Mouse (Mus musculus): ENCODE results near the gene Col7a1.

Col7a1 gene

GRCm38 (mm10) chr9:108936418-108937364 lies 16.7 kb upstream of the Col7a1 start, which contains the start of gene Uqcrc1:
TSS of gene Uqcrc1 (plus strand) at chr9:108936633.
- Histone ChIP-seq H3K4me1 (replicated peaks; ENCODE audit: low read depth, low read length) (peaks cover 23% of the 10 kb centered on the region), H3K4me3 (replicated peaks; ENCODE audit: low read length) (peak within 1 kb of the TSS; percentile 98), H3K27me3 (ENCODE audit: insufficient read depth, low read length) (no peaks in the 10 kb centered on the region), H3K9me3 (ENCODE audit: low read length) (no peaks in the 10 kb centered on the region), H3K36me3 (ENCODE audit: insufficient read depth, low read length) (peaks cover 38% of the 10 kb centered on the region)
- TF ChIP-seq NANOG (IDR thresholded peaks at IDR 0.05; ENCODE audit: borderline replicate concordance, low read length) (no peak), CTCF (conservative IDR thresholded peaks at IDR 0.05; ENCODE audit: low read length) (peak; percentile 56)

- TF ChIP-seq NANOG (IDR thresholded peaks at IDR 0.05; ENCODE audit: borderline replicate concordance, low read length) (no peak), CTCF (conservative IDR thresholded peaks at IDR 0.05; ENCODE audit: low read length) (no peak), POU5F1 (IDR thresholded peaks at IDR 0.05; ENCODE audit: borderline replicate concordance, low read length) (no peak)
- Histone ChIP-seq H3K4me1 (replicated peaks; ENCODE audit: low read depth, low read length) (peaks cover 52% of the 10 kb centered on the region), H3K9me3 (ENCODE audit: low read length) (no peaks in the 10 kb centered on the region), H3K36me3 (ENCODE audit: insufficient read depth, low read length) (peaks cover 97% of the 10 kb centered on the region), H3K4me3 (replicated peaks; ENCODE audit: low read length) (no peak overlapping the region), H3K27me3 (ENCODE audit: insufficient read depth, low read length) (no peaks in the 10 kb centered on the region)
Measured at GRCm38 (mm10) chr9:108945111-108945510, 8.3 kb upstream of the Col7a1 start.

GRCm38 (mm10) chr9:108945608-108946007 lies 7.8 kb upstream of the Col7a1 start:
- TF ChIP-seq NANOG (IDR thresholded peaks at IDR 0.05; ENCODE audit: borderline replicate concordance, low read length) (no peak), POU5F1 (IDR thresholded peaks at IDR 0.05; ENCODE audit: borderline replicate concordance, low read length) (no peak), CTCF (conservative IDR thresholded peaks at IDR 0.05; ENCODE audit: low read length) (no peak)
- Histone ChIP-seq H3K9me3 (ENCODE audit: low read length) (no peaks in the 10 kb centered on the region), H3K4me3 (replicated peaks; ENCODE audit: low read length) (no peak overlapping the region), H3K27me3 (ENCODE audit: insufficient read depth, low read length) (no peaks in the 10 kb centered on the region), H3K4me1 (replicated peaks; ENCODE audit: low read depth, low read length) (peaks cover 53% of the 10 kb centered on the region), H3K36me3 (ENCODE audit: insufficient read depth, low read length) (peaks cover 96% of the 10 kb centered on the region)

GRCm38 (mm10) chr9:108949231-108949966 lies 4.0 kb upstream of the Col7a1 start:
- Histone ChIP-seq H3K36me3 (ENCODE audit: insufficient read depth, low read length) (peaks cover 66% of the 10 kb centered on the region), H3K4me3 (replicated peaks; ENCODE audit: low read length) (no peak overlapping the region), H3K4me1 (replicated peaks; ENCODE audit: low read depth, low read length) (peaks cover 69% of the 10 kb centered on the region), H3K9me3 (ENCODE audit: low read length) (no peaks in the 10 kb centered on the region), H3K27me3 (ENCODE audit: insufficient read depth, low read length) (peaks cover 18% of the 10 kb centered on the region)
- TF ChIP-seq CTCF (conservative IDR thresholded peaks at IDR 0.05; ENCODE audit: low read length), result no peak
- no peak for TF ChIP-seq NANOG (IDR thresholded peaks at IDR 0.05; ENCODE audit: borderline replicate concordance, low read length)

GRCm38 (mm10) chr9:108949967-108950728 lies 3.2 kb upstream of the Col7a1 start:
- Histone ChIP-seq H3K36me3 (ENCODE audit: insufficient read depth, low read length) (peaks cover 58% of the 10 kb centered on the region), H3K4me3 (replicated peaks; ENCODE audit: low read length) (no peak overlapping the region), H3K4me1 (replicated peaks; ENCODE audit: low read depth, low read length) (peaks cover 70% of the 10 kb centered on the region), H3K9me3 (ENCODE audit: low read length) (no peaks in the 10 kb centered on the region), H3K27me3 (ENCODE audit: insufficient read depth, low read length) (peaks cover 24% of the 10 kb centered on the region)
- no peak for TF ChIP-seq POU5F1 (IDR thresholded peaks at IDR 0.05; ENCODE audit: borderline replicate concordance, low read length)
- no peak for TF ChIP-seq CTCF (conservative IDR thresholded peaks at IDR 0.05; ENCODE audit: low read length)
- TF ChIP-seq NANOG (IDR thresholded peaks at IDR 0.05; ENCODE audit: borderline replicate concordance, low read length), result no peak

GRCm38 (mm10) chr9:108955241-108955640 lies 1.9 kb downstream of the Col7a1 start:
- no peak overlapping the region for H3K4me3 ChIP-seq (replicated peaks; ENCODE audit: low read length)
- peaks cover 42% of the 10 kb centered on the region for H3K27me3 ChIP-seq (ENCODE audit: insufficient read depth, low read length)
- H3K4me1 ChIP-seq (replicated peaks; ENCODE audit: low read depth, low read length), result peaks cover 49% of the 10 kb centered on the region
- H3K9me3 ChIP-seq (ENCODE audit: low read length), result no peaks in the 10 kb centered on the region
- peaks cover 7% of the 10 kb centered on the region for H3K36me3 ChIP-seq (ENCODE audit: insufficient read depth, low read length)
- no peak for TF ChIP-seq POU5F1 (IDR thresholded peaks at IDR 0.05; ENCODE audit: borderline replicate concordance, low read length)
- no peak for TF ChIP-seq NANOG (IDR thresholded peaks at IDR 0.05; ENCODE audit: borderline replicate concordance, low read length)
- no peak for TF ChIP-seq CTCF (conservative IDR thresholded peaks at IDR 0.05; ENCODE audit: low read length)

GRCm38 (mm10) chr9:108955846-108956245 lies 2.5 kb downstream of the Col7a1 start:
- H3K4me1 ChIP-seq (replicated peaks; ENCODE audit: low read depth, low read length), result peaks cover 53% of the 10 kb centered on the region
- H3K9me3 ChIP-seq (ENCODE audit: low read length), result no peaks in the 10 kb centered on the region
- H3K27me3 ChIP-seq (ENCODE audit: insufficient read depth, low read length), result peaks cover 42% of the 10 kb centered on the region
- H3K36me3 ChIP-seq (ENCODE audit: insufficient read depth, low read length), result peaks cover 5% of the 10 kb centered on the region; the same call in 1 of the 2 replicates
- TF ChIP-seq NANOG (IDR thresholded peaks at IDR 0.05; ENCODE audit: borderline replicate concordance, low read length) (no peak), CTCF (conservative IDR thresholded peaks at IDR 0.05; ENCODE audit: low read length) (no peak), POU5F1 (IDR thresholded peaks at IDR 0.05; ENCODE audit: borderline replicate concordance, low read length) (no peak)
- H3K4me3 ChIP-seq (replicated peaks; ENCODE audit: low read length), result no peak overlapping the region

- Histone ChIP-seq H3K4me1 (replicated peaks; ENCODE audit: low read depth, low read length) (peaks cover 15% of the 10 kb centered on the region), H3K4me3 (replicated peaks; ENCODE audit: low read length) (no peak overlapping the region), H3K27me3 (ENCODE audit: insufficient read depth, low read length) (peaks cover 14% of the 10 kb centered on the region), H3K36me3 (ENCODE audit: insufficient read depth, low read length) (no peaks in the 10 kb centered on the region), H3K9me3 (ENCODE audit: low read length) (no peaks in the 10 kb centered on the region)
- TF ChIP-seq CTCF (conservative IDR thresholded peaks at IDR 0.05; ENCODE audit: low read length) (no peak), NANOG (IDR thresholded peaks at IDR 0.05; ENCODE audit: borderline replicate concordance, low read length) (no peak), POU5F1 (IDR thresholded peaks at IDR 0.05; ENCODE audit: borderline replicate concordance, low read length) (no peak)
Measured at GRCm38 (mm10) chr9:108963577-108963976, 10.2 kb downstream of the Col7a1 start.

Data from E14TG2a.4 (cell line).